Mouse (Mus musculus): ENCODE results near the gene Gsg1.

- no peak for TF ChIP-seq POLR2A (IDR thresholded peaks at IDR 0.05; ENCODE audit: insufficient read depth, low read length)
- TF ChIP-seq CTCF (IDR thresholded peaks at IDR 0.05; ENCODE audit: low read depth, low read length) = no peak
Measured at GRCm38 (mm10) chr6:135273066-135273465, 18.9 kb upstream of the Gsg1 start.
